Mouse (Mus musculus): ENCODE measurements around the gene Padi3. TPM values are rescaled to one million over a fixed set of nuclear protein-coding genes. Genes with fewer than 3 reads are reported as not detected.
A peak's percentile ranks its signal among the peaks of the same experiment; 100 is the strongest.

The Padi3 gene
- polyA plus RNA-seq, 1 experiment from 2014 or later, result 0.60 TPM

- 87% methylated on average over 21 of the region's 21 CpGs for WGBS
- Histone ChIP-seq H3K4me1 (peaks cover 15% of the 10 kb centered on the region), H3K4me3 (no peak within 1 kb of the TSS)
Measured at GRCm38 (mm10) chr4:140774025-140774800, 36.2 kb downstream of the Padi3 start, which contains the start of gene Padi4. TSS of gene Padi4 (minus strand) at chr4:140774236.

GRCm38 (mm10) chr4:140771091-140771490, 39.4 kb downstream of the Padi3 start:
- no peaks in the 10 kb centered on the region for H3K36me3 ChIP-seq (replicated peaks)
- H3K9me3 ChIP-seq, result no peaks in the 10 kb centered on the region
- H3K27me3 ChIP-seq (replicated peaks; ENCODE audit: low read depth, poor library complexity, severe bottlenecking), result no peaks in the 10 kb centered on the region; the same call in 1 of the 2 replicates
- H3K4me3 ChIP-seq, result no peak overlapping the region
- H3K27ac ChIP-seq (replicated peaks), result no peak overlapping the region
- 33% methylated on average over 4 of the region's 4 CpGs for WGBS
- DNase-seq (ENCODE audit: low spot score), result no peak
- H3K4me1 ChIP-seq, result peaks cover 15% of the 10 kb centered on the region

More at GRCm38 (mm10) chr4:140774025-140774800, 36.2 kb downstream of the Padi3 start, which contains the start of gene Padi4:
- H3K27me3 ChIP-seq (replicated peaks; ENCODE audit: low read depth, poor library complexity, severe bottlenecking), result no peaks in the 10 kb centered on the region; the same call in 1 of the 2 replicates
- no peaks in the 10 kb centered on the region for H3K9me3 ChIP-seq
- DNase-seq (ENCODE audit: low spot score), result no peak
- peak within 1 kb of the TSS; percentile 48 for H3K27ac ChIP-seq (replicated peaks)
- no peaks in the 10 kb centered on the region for H3K36me3 ChIP-seq (replicated peaks)

- WGBS, result 7% methylated on average over 13 of the region's 13 CpGs
- Histone ChIP-seq H3K9me3 (no peaks in the 10 kb centered on the region), H3K27ac (replicated peaks) (peak overlapping the region; percentile 2; the same call in 1 of the 2 replicates), H3K27me3 (replicated peaks; ENCODE audit: low read depth, poor library complexity, severe bottlenecking) (no peaks in the 10 kb centered on the region; the same call in 1 of the 2 replicates), H3K4me3 (peak overlapping the region; percentile 39), H3K36me3 (replicated peaks) (no peaks in the 10 kb centered on the region), H3K4me1 (peaks cover 15% of the 10 kb centered on the region)
- DNase-seq (ENCODE audit: low spot score), result peak; percentile 69
Measured at GRCm38 (mm10) chr4:140770433-140770832, 40.0 kb downstream of the Padi3 start.

DNA sequence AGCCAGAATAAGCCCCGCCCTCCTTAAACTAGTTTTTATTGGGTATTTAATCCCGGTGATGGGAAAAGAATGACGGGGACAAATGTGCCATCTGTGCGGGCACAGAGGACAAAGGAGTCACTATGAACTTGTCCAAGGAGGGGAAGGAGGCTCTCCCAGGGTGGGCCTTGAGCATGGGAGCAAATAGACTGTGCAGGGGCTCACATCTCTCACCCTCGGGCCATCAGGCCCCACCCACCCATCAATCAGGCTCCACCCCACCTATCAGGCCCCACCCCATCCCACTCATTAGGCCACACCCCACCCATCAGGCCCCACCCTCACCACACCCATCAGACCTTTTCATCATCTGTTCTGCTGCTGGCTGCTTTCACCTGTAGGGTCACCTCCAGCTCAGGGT, 41.5 kb downstream of the Padi3 start:
- WGBS, result 88% methylated on average over 5 of the region's 5 CpGs
- H3K4me3 ChIP-seq, result no peak overlapping the region

GRCm38 (mm10) chr4:140765936-140766335, 44.5 kb downstream of the Padi3 start:
- DNase-seq (ENCODE audit: low spot score), result no peak

More for the DNA sequence above, 41.5 kb downstream of the Padi3 start:
- no peak for DNase-seq (ENCODE audit: low spot score)
- no peaks in the 10 kb centered on the region for H3K9me3 ChIP-seq
- H3K4me1 ChIP-seq, result peaks cover 11% of the 10 kb centered on the region
- H3K27ac ChIP-seq (replicated peaks), result no peak overlapping the region
- H3K27me3 ChIP-seq (replicated peaks; ENCODE audit: low read depth, poor library complexity, severe bottlenecking), result no peaks in the 10 kb centered on the region; the same call in 1 of the 2 replicates
- H3K36me3 ChIP-seq (replicated peaks), result no peaks in the 10 kb centered on the region

DNA sequence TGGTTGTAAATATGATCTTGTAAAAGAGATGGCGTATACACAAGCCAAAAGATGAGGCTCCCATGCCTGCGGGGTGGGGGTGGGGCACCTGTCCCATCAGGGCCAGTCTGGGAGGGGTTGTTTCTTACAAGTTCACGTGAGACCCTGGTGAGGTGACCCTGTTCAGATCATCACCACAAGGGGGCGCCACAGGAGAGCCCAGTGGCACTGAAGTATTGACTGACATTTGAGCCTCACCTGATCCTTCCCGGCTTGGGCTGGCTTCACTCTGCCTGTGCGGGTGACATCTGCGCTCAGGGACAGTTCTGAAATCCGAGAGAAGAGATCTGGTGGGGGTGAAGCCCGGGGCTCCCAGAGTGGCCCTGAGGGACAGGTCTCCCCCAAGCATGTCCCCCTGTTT, 47.3 kb downstream of the Padi3 start:
- H3K27ac ChIP-seq (replicated peaks), result no peak overlapping the region
- H3K4me1 ChIP-seq, result peaks cover 7% of the 10 kb centered on the region
- H3K36me3 ChIP-seq (replicated peaks), result no peaks in the 10 kb centered on the region
- no peak overlapping the region for H3K4me3 ChIP-seq
- DNase-seq (ENCODE audit: low spot score), result peak; percentile 79
- H3K9me3 ChIP-seq, result no peaks in the 10 kb centered on the region
- 0 out of 2 replicates have a peak, but pooled peaks cover 8% of the 10 kb centered on the region for H3K27me3 ChIP-seq (replicated peaks; ENCODE audit: low read depth, poor library complexity, severe bottlenecking)
- 11% methylated on average over 9 of the region's 9 CpGs for WGBS

More at GRCm38 (mm10) chr4:140765936-140766335, 44.5 kb downstream of the Padi3 start:
- Histone ChIP-seq H3K4me1 (peaks cover 7% of the 10 kb centered on the region), H3K27ac (replicated peaks) (no peak overlapping the region), H3K4me3 (no peak overlapping the region), H3K9me3 (no peaks in the 10 kb centered on the region), H3K27me3 (replicated peaks; ENCODE audit: low read depth, poor library complexity, severe bottlenecking) (no peaks in the 10 kb centered on the region), H3K36me3 (replicated peaks) (no peaks in the 10 kb centered on the region)
- WGBS, result 86% methylated on average over 3 of the region's 3 CpGs

- H3K27me3 ChIP-seq (replicated peaks; ENCODE audit: low read depth, poor library complexity, severe bottlenecking), result 0 out of 2 replicates have a peak, but pooled peaks cover 8% of the 10 kb centered on the region
- H3K4me1 ChIP-seq, result peaks cover 23% of the 10 kb centered on the region
- H3K9me3 ChIP-seq, result no peaks in the 10 kb centered on the region
- H3K27ac ChIP-seq (replicated peaks), result no peak overlapping the region
- WGBS, result 89% methylated on average over 7 of the region's 7 CpGs
- no peaks in the 10 kb centered on the region for H3K36me3 ChIP-seq (replicated peaks)
- H3K4me3 ChIP-seq, result no peak overlapping the region
- DNase-seq (ENCODE audit: low spot score), result no peak
Measured at GRCm38 (mm10) chr4:140761601-140762000, 48.8 kb downstream of the Padi3 start.

DNA sequence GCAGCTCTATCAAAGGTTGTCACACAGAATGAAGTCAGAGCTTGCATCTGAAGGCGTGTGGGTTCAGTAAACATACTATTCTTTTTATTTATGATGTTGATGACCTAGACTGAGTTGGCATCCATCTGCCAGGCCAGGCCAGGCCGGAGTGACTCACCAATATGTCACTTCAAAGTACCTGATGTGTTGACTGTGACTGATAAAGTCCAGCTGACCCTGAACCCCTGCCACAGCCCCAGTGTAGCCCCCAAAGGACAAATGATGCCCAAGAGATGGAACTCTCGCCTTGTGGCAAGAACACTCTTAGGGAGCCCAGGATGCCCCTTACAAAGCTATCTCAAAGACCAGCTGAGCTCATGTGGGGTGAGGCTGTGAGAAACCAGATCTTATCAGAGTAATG, 54.6 kb downstream of the Padi3 start:
- no peak overlapping the region for H3K4me3 ChIP-seq
- 84% methylated on average over 3 of the region's 3 CpGs for WGBS
- DNase-seq (ENCODE audit: low spot score), result no peak
- no peaks in the 10 kb centered on the region for H3K36me3 ChIP-seq (replicated peaks)
- peaks cover 33% of the 10 kb centered on the region for H3K4me1 ChIP-seq
- no peaks in the 10 kb centered on the region for H3K9me3 ChIP-seq
- peaks cover 18% of the 10 kb centered on the region; the same call in 1 of the 2 replicates for H3K27me3 ChIP-seq (replicated peaks; ENCODE audit: low read depth, poor library complexity, severe bottlenecking)
- H3K27ac ChIP-seq (replicated peaks), result no peak overlapping the region

DNA sequence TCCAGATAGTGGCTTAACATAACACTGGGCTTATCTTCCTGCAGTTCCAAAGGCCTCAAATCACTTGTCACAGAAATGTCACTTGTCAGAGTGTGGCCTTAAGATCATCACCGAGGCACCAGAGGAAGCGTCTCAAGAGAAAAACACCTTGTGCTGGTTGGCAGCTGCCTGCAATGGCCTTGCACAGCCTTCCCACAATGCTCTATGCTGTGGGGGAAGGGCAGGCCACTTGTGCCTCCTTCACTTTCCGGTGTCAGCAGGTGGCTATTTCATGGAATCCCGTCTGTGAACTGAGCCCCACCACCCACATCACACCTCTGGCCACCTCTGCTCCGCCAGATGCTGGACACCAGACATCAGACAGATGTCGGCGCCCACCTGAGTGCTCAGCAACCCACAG, 57.1 kb downstream of the Padi3 start:
- no peaks in the 10 kb centered on the region for H3K36me3 ChIP-seq (replicated peaks)
- H3K27ac ChIP-seq (replicated peaks), result no peak overlapping the region
- WGBS, result 67% methylated on average over 7 of the region's 7 CpGs
- no peaks in the 10 kb centered on the region for H3K9me3 ChIP-seq
- peaks cover 16% of the 10 kb centered on the region; the same call in 1 of the 2 replicates for H3K27me3 ChIP-seq (replicated peaks; ENCODE audit: low read depth, poor library complexity, severe bottlenecking)
- DNase-seq (ENCODE audit: low spot score), result no peak
- no peak overlapping the region for H3K4me3 ChIP-seq
- H3K4me1 ChIP-seq, result peaks cover 36% of the 10 kb centered on the region

GRCm38 (mm10) chr4:140750328-140750727, 60.1 kb downstream of the Padi3 start:
- H3K4me3 ChIP-seq, result peak overlapping the region; percentile 37
- H3K36me3 ChIP-seq (replicated peaks), result no peaks in the 10 kb centered on the region
- peaks cover 30% of the 10 kb centered on the region for H3K27me3 ChIP-seq (replicated peaks; ENCODE audit: low read depth, poor library complexity, severe bottlenecking)
- H3K4me1 ChIP-seq, result peaks cover 28% of the 10 kb centered on the region
- H3K27ac ChIP-seq (replicated peaks), result no peak overlapping the region; the same call in 1 of the 2 replicates
- DNase-seq (ENCODE audit: low spot score), result peak; percentile 57
- 8% methylated on average over 19 of the region's 19 CpGs for WGBS
- no peaks in the 10 kb centered on the region for H3K9me3 ChIP-seq

DNA sequence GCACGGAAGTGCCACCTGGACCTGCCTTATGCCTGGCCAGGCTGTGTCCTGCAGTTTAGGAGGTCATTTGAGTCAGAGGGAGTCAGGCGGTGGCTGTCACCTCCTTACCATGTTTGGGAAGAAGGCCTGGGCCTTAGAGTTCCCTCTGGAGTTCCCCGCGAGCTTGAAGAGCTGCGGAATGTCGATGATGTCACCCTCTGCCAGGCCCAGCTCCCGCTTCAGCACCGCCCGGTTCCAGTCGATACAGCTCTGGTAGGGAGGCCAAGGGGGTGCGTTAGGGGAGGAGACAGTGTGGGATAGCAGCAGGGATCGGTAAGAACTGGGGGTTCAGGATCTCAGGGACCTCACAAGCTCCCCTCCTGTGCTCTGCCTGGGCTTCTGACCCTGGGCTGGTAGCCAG, 62.5 kb downstream of the Padi3 start:
- H3K4me1 ChIP-seq, result peaks cover 30% of the 10 kb centered on the region
- no peaks in the 10 kb centered on the region for H3K9me3 ChIP-seq
- DNase-seq (ENCODE audit: low spot score), result peak; percentile 27
- H3K4me3 ChIP-seq, result no peak overlapping the region
- H3K27me3 ChIP-seq (replicated peaks; ENCODE audit: low read depth, poor library complexity, severe bottlenecking), result peaks cover 30% of the 10 kb centered on the region
- no peaks in the 10 kb centered on the region for H3K36me3 ChIP-seq (replicated peaks)
- WGBS, result 36% methylated on average over 12 of the region's 12 CpGs
- 0 out of 2 replicates have a peak overlapping the region, but pooled peaks have one; percentile 31 for H3K27ac ChIP-seq (replicated peaks)

- Histone ChIP-seq H3K4me3 (no peak overlapping the region), H3K27me3 (replicated peaks; ENCODE audit: low read depth, poor library complexity, severe bottlenecking) (peaks cover 15% of the 10 kb centered on the region), H3K4me1 (peaks cover 29% of the 10 kb centered on the region), H3K36me3 (replicated peaks) (no peaks in the 10 kb centered on the region), H3K27ac (replicated peaks) (no peak overlapping the region), H3K9me3 (no peaks in the 10 kb centered on the region)
- DNase-seq (ENCODE audit: low spot score), result peak; percentile 55
- 27% methylated on average over 3 of the region's 3 CpGs for WGBS
Measured at GRCm38 (mm10) chr4:140744654-140745053, 65.8 kb downstream of the Padi3 start.

DNA sequence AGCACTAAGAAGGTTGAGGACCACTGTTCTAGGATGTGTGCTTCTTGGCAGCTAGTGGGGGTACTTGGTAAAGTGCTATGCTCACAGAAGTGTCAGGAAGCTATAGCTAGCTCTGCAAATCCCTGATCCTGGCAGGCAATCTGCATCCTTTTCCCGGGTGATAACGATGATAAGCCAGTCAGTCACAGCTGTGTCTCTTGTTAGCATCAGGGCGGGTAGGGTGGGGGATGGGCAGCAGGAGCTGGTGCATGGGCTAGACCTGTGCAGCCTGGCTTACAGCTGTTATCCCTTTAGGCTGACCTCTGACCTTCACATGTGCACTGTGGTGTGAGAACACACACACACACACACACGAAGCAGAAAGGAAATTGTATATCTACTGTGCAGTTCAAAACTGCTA, 67.4 kb downstream of the Padi3 start:
- Histone ChIP-seq H3K4me3 (no peak overlapping the region), H3K27me3 (replicated peaks; ENCODE audit: low read depth, poor library complexity, severe bottlenecking) (peaks cover 12% of the 10 kb centered on the region), H3K4me1 (peaks cover 27% of the 10 kb centered on the region), H3K27ac (replicated peaks) (no peak overlapping the region), H3K36me3 (replicated peaks) (no peaks in the 10 kb centered on the region), H3K9me3 (no peaks in the 10 kb centered on the region)
- WGBS, result 54% methylated on average over 4 of the region's 4 CpGs
- peak; percentile 32 for DNase-seq (ENCODE audit: low spot score)

All from embryonic facial prominence, embryonic 10.5 days (tissue).